Mouse (Mus musculus): ENCODE results near the gene Stim2. TPM values are rescaled to one million over a fixed set of nuclear protein-coding genes. Genes with fewer than 3 reads are reported as not detected.
A peak's percentile ranks its signal among the peaks of the same experiment; 100 is the strongest.

Stim2 gene
- polyA plus RNA-seq, 1 experiment = 22.9 TPM

DNA sequence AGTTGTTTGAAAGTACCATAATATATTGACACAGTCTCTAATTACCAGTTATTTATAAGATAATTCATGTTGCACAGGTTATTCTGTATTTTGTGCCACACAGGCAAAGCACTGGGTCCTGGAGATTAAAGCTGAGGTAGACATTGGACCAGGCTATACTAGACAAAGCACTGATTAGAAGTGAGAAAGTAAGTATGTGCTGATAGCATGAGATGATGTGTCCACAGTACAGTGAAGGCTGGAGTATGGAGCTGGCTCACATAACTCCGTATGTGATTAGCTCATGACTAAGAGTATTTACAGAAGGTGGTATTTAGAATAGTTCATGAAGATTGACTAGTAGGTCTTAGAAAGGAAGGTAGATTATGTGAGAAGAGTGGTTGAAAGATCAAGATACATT lies 81.7 kb downstream of the Stim2 start:
- no peak for DNase-seq (ENCODE audit: low read depth)
- no peak for TF ChIP-seq POLR2A (IDR thresholded peaks at IDR 0.05; ENCODE audit: borderline replicate concordance, extremely low read depth, insufficient read depth, insufficient read length, poor library complexity, severe bottlenecking)
- no peak for TF ChIP-seq CTCF (IDR thresholded peaks at IDR 0.05; ENCODE audit: borderline replicate concordance, extremely low read depth, insufficient read depth, insufficient read length)

DNA sequence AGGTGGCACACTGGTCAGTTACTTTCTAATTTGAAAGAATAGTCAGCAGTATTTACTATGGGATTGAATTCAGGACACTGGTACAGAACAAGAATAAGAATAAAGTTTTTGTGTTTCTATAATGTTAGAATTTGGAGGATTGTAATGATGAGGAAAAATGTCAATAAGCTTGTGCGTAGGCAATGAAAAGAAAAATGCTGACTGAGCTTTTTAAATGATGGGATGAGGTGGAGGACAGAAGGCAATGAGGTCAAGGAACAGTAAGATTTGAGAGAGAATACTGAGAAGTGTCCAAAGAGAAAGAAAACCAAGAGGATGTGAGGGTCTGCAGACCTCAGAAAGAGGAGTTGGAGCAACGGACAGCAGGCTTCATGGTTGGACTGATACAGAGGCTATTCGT lies 89.6 kb downstream of the Stim2 start:
- TF ChIP-seq CTCF (IDR thresholded peaks at IDR 0.05; ENCODE audit: borderline replicate concordance, extremely low read depth, insufficient read depth, insufficient read length) (no peak), POLR2A (IDR thresholded peaks at IDR 0.05; ENCODE audit: borderline replicate concordance, extremely low read depth, insufficient read depth, insufficient read length, poor library complexity, severe bottlenecking) (no peak)

DNA sequence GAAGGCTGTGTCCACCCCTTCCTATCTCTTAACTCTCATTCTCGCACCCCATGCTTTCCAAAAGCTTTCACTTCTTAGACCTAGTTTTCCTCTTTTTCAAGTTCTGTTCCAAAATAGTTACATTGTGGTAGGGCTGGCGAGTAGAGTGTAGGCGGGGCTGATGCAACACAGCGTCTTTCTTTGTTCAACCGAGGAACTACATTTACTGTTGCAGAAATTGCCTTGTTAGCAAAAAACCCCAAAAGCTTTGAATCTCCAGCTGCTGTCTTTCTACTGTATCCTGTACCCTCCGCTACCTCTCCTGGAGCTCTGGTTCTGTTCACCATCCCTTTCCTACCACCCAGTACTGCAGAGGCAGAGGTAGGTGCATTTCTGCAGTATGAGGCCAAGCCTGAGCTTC lies 99.9 kb downstream of the Stim2 start:
- TF ChIP-seq CTCF (IDR thresholded peaks at IDR 0.05; ENCODE audit: borderline replicate concordance, extremely low read depth, insufficient read depth, insufficient read length) = no peak
- TF ChIP-seq POLR2A (IDR thresholded peaks at IDR 0.05; ENCODE audit: borderline replicate concordance, extremely low read depth, insufficient read depth, insufficient read length, poor library complexity, severe bottlenecking) = no peak

More for the DNA sequence above, 89.6 kb downstream of the Stim2 start:
- DNase-seq (ENCODE audit: low read depth) = no peak

DNA sequence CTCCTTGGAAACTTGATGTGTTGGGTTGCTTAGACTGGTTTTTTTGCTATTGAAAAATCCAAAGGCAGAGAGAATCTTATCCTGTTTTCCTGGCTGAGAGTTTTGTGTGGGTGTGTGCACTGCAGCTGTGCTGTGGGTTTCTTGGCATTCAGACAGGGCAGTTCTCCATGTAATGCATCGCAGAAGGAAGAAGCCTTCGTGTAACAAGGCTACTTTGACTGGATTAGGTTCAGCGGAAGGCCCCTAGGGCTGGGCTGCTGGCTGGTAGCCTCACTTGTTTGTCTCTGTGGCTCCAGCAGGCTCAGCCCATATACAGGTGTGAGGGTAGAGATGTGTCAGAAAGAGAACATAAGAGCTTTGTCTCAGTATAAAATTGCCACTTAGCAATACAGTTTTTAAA lies 102.6 kb downstream of the Stim2 start:
- TF ChIP-seq POLR2A (IDR thresholded peaks at IDR 0.05; ENCODE audit: borderline replicate concordance, extremely low read depth, insufficient read depth, insufficient read length, poor library complexity, severe bottlenecking) (no peak), CTCF (IDR thresholded peaks at IDR 0.05; ENCODE audit: borderline replicate concordance, extremely low read depth, insufficient read depth, insufficient read length) (no peak)
- DNase-seq (ENCODE audit: low read depth) = peak; percentile 79

More for the DNA sequence above, 99.9 kb downstream of the Stim2 start:
- no peak for DNase-seq (ENCODE audit: low read depth)

DNA sequence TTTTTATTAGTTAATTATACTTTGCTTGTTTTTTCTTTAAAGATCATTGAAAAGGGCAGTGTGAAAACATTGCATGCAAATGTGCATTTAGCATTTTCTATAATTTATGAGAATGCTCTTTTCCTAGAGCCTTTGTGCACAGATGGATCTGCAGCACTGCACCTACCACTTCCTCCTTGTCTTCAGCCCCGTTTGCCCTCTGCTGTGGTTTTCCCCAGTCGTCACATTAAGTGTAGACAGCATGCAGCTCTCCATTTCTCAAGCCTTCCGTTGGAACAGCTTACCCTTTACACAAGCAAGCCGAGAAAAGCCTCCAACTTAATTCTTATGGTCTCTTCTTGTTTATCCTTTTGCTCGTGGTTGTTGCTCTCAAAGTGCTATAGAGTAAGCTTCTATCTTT lies 103.0 kb downstream of the Stim2 start:
- peak; percentile 41 for DNase-seq (ENCODE audit: low read depth)
- TF ChIP-seq POLR2A (IDR thresholded peaks at IDR 0.05; ENCODE audit: borderline replicate concordance, extremely low read depth, insufficient read depth, insufficient read length, poor library complexity, severe bottlenecking) (no peak), CTCF (IDR thresholded peaks at IDR 0.05; ENCODE audit: borderline replicate concordance, extremely low read depth, insufficient read depth, insufficient read length) (no peak)

DNA sequence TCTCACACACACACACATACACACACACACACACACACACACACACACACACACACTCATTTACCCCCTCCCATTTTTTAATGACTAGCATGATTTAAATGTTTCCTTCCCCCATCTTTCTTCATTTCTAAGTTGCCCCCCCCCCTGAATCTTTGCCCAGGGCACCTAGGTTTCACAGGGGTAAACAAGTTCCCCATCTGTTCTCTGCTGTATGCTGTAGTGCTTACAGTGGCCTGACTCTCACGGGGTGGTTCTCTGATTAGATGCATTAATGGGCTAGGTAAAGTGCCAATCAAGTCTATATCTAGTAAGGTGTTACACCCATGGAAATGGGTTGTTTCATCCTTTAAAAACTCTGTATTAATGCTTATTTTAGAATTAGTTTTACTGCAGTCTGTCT lies 103.7 kb downstream of the Stim2 start:
- TF ChIP-seq CTCF (IDR thresholded peaks at IDR 0.05; ENCODE audit: borderline replicate concordance, extremely low read depth, insufficient read depth, insufficient read length) (no peak), POLR2A (IDR thresholded peaks at IDR 0.05; ENCODE audit: borderline replicate concordance, extremely low read depth, insufficient read depth, insufficient read length, poor library complexity, severe bottlenecking) (no peak)
- DNase-seq (ENCODE audit: low read depth) = peak; percentile 31

DNA sequence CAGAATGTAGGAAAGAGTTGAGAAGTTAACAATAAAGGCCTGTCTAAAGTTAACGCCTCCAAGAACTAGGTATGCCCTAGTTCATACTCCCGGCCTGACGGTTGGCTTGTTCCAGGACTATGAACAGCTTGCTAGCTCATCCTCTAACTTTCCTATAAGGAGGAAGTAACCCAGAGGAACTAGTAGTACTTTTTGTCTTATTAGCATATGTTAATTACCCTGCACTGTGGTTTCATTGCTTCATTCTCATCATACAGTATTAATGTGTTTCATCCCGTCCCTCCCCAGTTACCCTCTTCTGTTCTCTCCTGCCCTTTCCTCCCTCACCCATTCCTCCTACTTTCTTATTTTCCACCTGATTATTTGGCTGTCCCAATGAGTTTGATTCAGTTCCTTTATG lies 108.4 kb downstream of the Stim2 start:
- TF ChIP-seq CTCF (IDR thresholded peaks at IDR 0.05; ENCODE audit: borderline replicate concordance, extremely low read depth, insufficient read depth, insufficient read length) (no peak), POLR2A (IDR thresholded peaks at IDR 0.05; ENCODE audit: borderline replicate concordance, extremely low read depth, insufficient read depth, insufficient read length, poor library complexity, severe bottlenecking) (no peak)
- no peak for DNase-seq (ENCODE audit: low read depth)

DNA sequence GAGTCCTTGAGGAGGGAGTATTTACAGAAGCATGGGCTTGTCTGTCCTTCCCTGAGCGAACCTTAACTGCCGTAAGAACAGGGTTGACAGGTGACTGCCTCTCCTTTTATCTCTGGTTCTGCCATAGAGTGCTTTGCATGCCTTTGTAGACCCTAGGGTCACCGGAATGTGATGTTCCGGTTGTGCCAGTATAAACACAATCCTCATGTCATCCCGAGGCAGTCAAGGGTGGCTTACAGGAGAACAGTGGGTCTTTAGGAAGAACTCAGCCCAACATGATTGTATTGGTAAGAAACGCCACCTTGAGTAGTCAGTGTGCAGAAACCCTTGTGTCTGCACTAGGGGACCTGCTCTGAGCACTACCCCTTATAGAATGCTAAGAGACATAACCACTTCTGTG lies 108.8 kb downstream of the Stim2 start:
- no peak for DNase-seq (ENCODE audit: low read depth)
- TF ChIP-seq POLR2A (IDR thresholded peaks at IDR 0.05; ENCODE audit: borderline replicate concordance, extremely low read depth, insufficient read depth, insufficient read length, poor library complexity, severe bottlenecking) (no peak), CTCF (IDR thresholded peaks at IDR 0.05; ENCODE audit: borderline replicate concordance, extremely low read depth, insufficient read depth, insufficient read length) (no peak)

DNA sequence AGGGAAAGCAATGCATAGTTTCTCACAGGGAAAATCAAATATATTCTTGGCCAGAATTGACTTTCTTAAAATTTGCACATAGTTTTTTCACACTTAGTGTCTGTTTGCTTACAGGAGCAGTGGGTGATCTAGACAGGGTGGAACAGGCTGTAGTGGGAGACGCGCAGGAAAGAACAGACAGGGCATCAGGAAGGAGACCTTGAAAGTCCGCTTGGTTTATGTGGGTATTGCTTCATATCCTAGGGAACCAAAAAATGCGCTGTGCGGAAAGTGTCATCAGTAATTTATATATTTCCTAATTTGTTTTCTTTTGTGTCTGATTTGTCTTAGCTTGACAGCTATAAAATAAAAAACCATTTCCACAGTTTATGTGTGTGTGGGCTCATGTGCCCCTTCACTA lies 110.8 kb downstream of the Stim2 start:
- TF ChIP-seq CTCF (IDR thresholded peaks at IDR 0.05; ENCODE audit: borderline replicate concordance, extremely low read depth, insufficient read depth, insufficient read length) (no peak), POLR2A (IDR thresholded peaks at IDR 0.05; ENCODE audit: borderline replicate concordance, extremely low read depth, insufficient read depth, insufficient read length, poor library complexity, severe bottlenecking) (no peak)

DNA sequence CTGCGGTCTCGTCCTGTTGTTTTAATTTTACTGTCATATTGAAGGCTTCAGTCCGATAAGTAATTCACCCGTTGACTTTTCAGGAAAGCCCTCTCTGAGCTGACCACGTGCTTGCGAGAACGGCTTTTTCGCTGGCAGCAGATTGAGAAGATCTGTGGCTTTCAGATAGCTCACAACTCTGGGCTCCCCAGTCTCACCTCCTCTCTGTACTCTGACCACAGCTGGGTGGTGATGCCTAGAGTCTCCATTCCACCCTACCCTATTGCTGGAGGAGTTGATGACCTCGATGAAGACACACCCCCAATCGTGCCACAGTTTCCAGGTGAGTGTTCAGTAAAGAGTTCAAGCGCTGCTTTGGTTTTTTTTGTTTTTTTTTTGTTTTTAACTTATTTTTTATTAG lies 112.5 kb downstream of the Stim2 start:
- no peak for DNase-seq (ENCODE audit: low read depth)
- TF ChIP-seq CTCF (IDR thresholded peaks at IDR 0.05; ENCODE audit: borderline replicate concordance, extremely low read depth, insufficient read depth, insufficient read length) (no peak), POLR2A (IDR thresholded peaks at IDR 0.05; ENCODE audit: borderline replicate concordance, extremely low read depth, insufficient read depth, insufficient read length, poor library complexity, severe bottlenecking) (no peak)

More for the DNA sequence above, 110.8 kb downstream of the Stim2 start:
- no peak for DNase-seq (ENCODE audit: low read depth)

DNA sequence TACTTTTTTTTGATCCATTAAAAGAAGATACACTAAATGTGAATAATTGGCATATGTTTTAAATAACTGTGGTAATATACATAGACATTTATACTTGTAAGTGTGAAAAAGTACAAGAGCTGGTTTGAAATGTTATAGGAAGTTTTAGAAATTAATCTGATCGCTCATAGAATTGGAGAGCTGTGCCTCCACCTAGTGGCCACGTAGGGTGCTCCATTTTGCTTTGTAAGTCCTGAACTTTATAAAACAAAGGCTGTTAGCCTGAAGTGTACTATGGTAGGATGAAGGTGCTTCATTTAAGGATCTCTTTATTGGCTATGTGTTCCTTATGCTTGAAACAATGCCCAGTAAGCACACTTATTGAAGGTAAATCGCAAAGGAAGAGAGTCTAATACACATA lies 115.0 kb downstream of the Stim2 start:
- DNase-seq (ENCODE audit: low read depth) = peak; percentile 87
- no peak for TF ChIP-seq POLR2A (IDR thresholded peaks at IDR 0.05; ENCODE audit: borderline replicate concordance, extremely low read depth, insufficient read depth, insufficient read length, poor library complexity, severe bottlenecking)
- peak; percentile 76; the same call in 1 of the 2 replicates for TF ChIP-seq CTCF (IDR thresholded peaks at IDR 0.05; ENCODE audit: borderline replicate concordance, extremely low read depth, insufficient read depth, insufficient read length)

DNA sequence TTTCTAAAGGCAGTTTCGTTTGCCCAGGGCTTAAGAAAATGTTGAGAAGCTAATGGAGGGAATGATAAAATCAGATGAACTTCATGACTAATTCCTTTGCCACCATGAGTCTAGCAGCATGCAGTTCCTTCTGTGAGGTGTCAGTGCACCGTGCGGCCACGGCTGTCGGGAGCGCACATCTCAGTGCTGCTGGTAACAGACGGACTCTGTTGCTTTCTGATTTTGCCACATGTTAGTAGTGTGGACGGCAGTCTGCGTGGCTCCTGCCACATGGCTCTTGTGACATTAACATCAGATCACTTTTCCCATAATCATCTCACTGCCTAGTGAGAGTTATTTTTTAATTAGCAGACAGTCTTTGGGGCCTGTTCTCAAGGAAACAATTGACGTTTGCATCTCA lies 118.2 kb downstream of the Stim2 start:
- no peak for TF ChIP-seq POLR2A (IDR thresholded peaks at IDR 0.05; ENCODE audit: borderline replicate concordance, extremely low read depth, insufficient read depth, insufficient read length, poor library complexity, severe bottlenecking)
- TF ChIP-seq CTCF (IDR thresholded peaks at IDR 0.05; ENCODE audit: borderline replicate concordance, extremely low read depth, insufficient read depth, insufficient read length) = no peak
- DNase-seq (ENCODE audit: low read depth) = no peak

Measured in brain, embryonic 14.5 days (tissue).